Mouse (Mus musculus): Measurements from ENCODE around the gene Scnm1. TPM values are rescaled to one million over a fixed set of nuclear protein-coding genes. Genes with fewer than 3 reads are reported as not detected.
A peak's percentile ranks its signal among the peaks of the same experiment; 100 is the strongest.
"Not testable (repeated sequence)": the region's sequence is repeated elsewhere in the genome, so short reads cannot be mapped to it uniquely, and the experiment has no call there.

The Scnm1 gene
- polyA plus RNA-seq, 1 experiment from 2014 or later, result 57.0 TPM

GRCm38 (mm10) chr3:95129226-95129651 is 4.6 kb downstream of the Scnm1 start:
- no peak overlapping the region for H3K4me3 ChIP-seq (replicated peaks)
- no peak overlapping the region for H3K9ac ChIP-seq
- no peaks in the 10 kb centered on the region for H3K9me3 ChIP-seq
- 40% methylated on average over 6 of the region's 6 CpGs for WGBS
- H3K4me2 ChIP-seq (replicated peaks), result no peak overlapping the region
- no peaks in the 10 kb centered on the region for H3K27me3 ChIP-seq (replicated peaks)
- H3K36me3 ChIP-seq, result peaks cover 4% of the 10 kb centered on the region
- H3K27ac ChIP-seq, result no peak overlapping the region
- no peak for ATAC-seq
- H3K4me1 ChIP-seq (replicated peaks), result peaks cover 9% of the 10 kb centered on the region

- H3K27ac ChIP-seq, result no peak overlapping the region
- H3K9ac ChIP-seq, result no peak overlapping the region
- ATAC-seq, result peak; percentile 32; the same call in 1 of the 2 replicates
- no peaks in the 10 kb centered on the region for H3K27me3 ChIP-seq (replicated peaks)
- H3K4me2 ChIP-seq (replicated peaks), result no peak overlapping the region
- 17% methylated on average over 5 of the region's 5 CpGs for whole genome bisulfite sequencing
- no peak overlapping the region for H3K4me3 ChIP-seq (replicated peaks)
- H3K36me3 ChIP-seq, result peaks cover 19% of the 10 kb centered on the region
- H3K4me1 ChIP-seq (replicated peaks), result peaks cover 6% of the 10 kb centered on the region
- H3K9me3 ChIP-seq, result no peaks in the 10 kb centered on the region
Observed at GRCm38 (mm10) chr3:95124972-95125371, 8.8 kb downstream of the Scnm1 start.

DNA sequence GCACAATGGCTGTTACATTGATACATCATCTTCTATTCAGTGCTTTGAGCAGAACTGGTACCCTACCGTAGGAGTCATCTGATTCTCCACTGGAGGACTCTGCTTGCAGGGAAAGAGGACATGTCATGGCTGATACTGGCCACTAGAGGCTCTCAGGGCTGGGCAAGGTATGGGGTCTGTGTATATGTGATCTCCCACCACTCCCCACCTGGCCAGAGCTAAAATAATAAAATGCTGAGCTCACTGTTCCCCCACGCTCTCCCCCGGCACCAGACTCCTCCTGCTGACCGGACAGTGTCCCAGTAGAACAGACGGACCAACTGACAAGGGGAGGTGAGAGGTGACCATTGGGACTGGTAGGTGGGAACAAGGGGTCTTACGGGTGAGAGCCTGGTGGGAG is 9.6 kb downstream of the Scnm1 start, which contains the start of gene Tmod4:
TSS of gene Tmod4 (plus strand) at position 231 of the 400 bp plus-strand sequence.
- Histone ChIP-seq H3K27me3 (replicated peaks) (no peaks in the 10 kb centered on the region), H3K4me1 (replicated peaks) (peaks cover 6% of the 10 kb centered on the region), H3K4me3 (replicated peaks) (no peak within 1 kb of the TSS), H3K9me3 (no peaks in the 10 kb centered on the region), H3K27ac (no peak within 1 kb of the TSS; the same call in 1 of the 2 replicates), H3K9ac (no peak within 1 kb of the TSS), H3K4me2 (replicated peaks) (no peak within 1 kb of the TSS), H3K36me3 (peaks cover 25% of the 10 kb centered on the region)
- WGBS, result 58% methylated on average over 6 of the region's 6 CpGs
- ATAC-seq, result peak; percentile 36; the same call in 1 of the 2 replicates

GRCm38 (mm10) chr3:95121580-95121979 is 12.2 kb downstream of the Scnm1 start:
- Histone ChIP-seq H3K4me1 (replicated peaks) (peaks cover 6% of the 10 kb centered on the region), H3K36me3 (peaks cover 30% of the 10 kb centered on the region), H3K27me3 (replicated peaks) (no peaks in the 10 kb centered on the region), H3K4me2 (replicated peaks) (no peak overlapping the region), H3K9ac (no peak overlapping the region), H3K27ac (no peak overlapping the region), H3K4me3 (replicated peaks) (no peak overlapping the region), H3K9me3 (no peaks in the 10 kb centered on the region)
- 59% methylated on average over 6 of the region's 6 CpGs for WGBS
- no peak for ATAC-seq

- Histone ChIP-seq H3K9me3 (no peaks in the 10 kb centered on the region), H3K9ac (no peak overlapping the region), H3K27ac (no peak overlapping the region), H3K27me3 (replicated peaks) (no peaks in the 10 kb centered on the region), H3K4me1 (replicated peaks) (no peaks in the 10 kb centered on the region), H3K4me2 (replicated peaks) (no peak overlapping the region), H3K36me3 (peaks cover 30% of the 10 kb centered on the region), H3K4me3 (replicated peaks) (no peak overlapping the region)
- ATAC-seq, result no peak
- 80% methylated on average over 2 of the region's 2 CpGs for WGBS
Observed at GRCm38 (mm10) chr3:95117751-95118150, 16.1 kb downstream of the Scnm1 start.

DNA sequence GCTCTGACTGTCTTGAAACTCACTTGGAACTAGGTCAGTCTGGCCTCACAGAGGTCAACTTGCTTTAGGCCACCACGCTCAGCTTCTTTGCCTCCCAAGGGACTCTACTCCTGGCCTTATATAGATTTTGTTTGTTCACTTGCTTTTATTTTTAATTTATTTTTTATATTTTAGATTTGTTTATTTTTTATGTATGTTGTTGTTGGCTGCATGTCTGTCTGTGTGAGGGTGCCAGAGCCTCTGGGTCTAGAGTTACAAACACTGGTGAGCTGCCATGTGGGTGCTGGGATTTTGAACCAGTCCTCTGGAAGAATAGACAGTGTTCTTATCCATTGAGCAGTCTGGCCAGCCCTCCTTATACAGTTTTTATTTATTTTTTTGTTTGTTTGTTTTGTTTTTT is 21.1 kb downstream of the Scnm1 start:
- Histone ChIP-seq H3K4me1 (replicated peaks) (peaks cover 10% of the 10 kb centered on the region), H3K4me3 (replicated peaks) (no peak overlapping the region), H3K4me2 (replicated peaks) (no peak overlapping the region), H3K27ac (no peak overlapping the region), H3K36me3 (no peaks in the 10 kb centered on the region), H3K9me3 (no peaks in the 10 kb centered on the region), H3K27me3 (replicated peaks) (no peaks in the 10 kb centered on the region), H3K9ac (no peak overlapping the region)
- WGBS, result 85% methylated on average over 1 of the region's 1 CpGs
- ATAC-seq, result no peak

DNA sequence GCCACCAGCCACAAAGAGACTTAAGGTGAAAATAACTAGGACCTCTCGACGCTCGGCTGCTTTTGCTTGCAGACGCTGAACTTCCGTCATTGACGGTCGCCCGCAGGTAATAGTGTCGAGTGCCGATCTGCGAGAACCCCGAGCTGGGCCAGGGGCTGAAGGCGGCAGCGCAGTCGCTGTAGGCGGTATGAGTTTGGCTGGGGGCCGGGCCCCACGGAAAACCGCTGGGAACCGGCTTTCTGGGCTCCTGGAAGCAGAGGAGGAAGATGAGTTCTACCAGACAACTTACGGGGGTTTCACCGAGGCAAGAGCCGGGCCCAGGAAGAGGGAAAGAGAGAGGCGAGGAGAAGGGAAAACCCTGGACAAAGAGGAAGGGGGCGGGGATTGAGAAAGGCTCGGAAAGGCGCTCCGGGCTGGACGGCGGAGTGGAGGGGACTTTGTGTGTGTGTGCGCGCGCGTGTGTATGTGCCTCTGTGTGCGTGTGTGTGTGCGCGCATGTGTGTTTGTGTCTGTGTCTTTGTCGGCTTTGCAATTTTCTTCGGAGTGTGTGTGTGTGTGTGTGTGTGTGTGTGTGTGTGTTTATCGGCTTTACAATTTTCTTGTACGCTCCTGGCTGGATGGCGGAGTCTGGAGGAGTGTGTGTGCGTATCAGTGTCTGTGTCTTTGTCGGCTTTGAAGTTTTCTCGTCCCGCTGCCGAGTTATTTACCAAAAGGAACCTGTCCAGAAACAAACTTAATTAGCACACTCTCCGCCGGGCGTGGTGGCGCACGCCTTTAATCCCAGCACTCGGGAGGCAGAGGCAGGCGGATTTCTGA is 22.7 kb downstream of the Scnm1 start, which contains the start of gene Vps72:
TSS of gene Vps72 (plus strand) at position 112 of the 816 bp plus-strand sequence.
- H3K9me3 ChIP-seq, result no peaks in the 10 kb centered on the region
- H3K4me2 ChIP-seq (replicated peaks), result peak within 1 kb of the TSS; percentile 54
- peak within 1 kb of the TSS; percentile 80 for H3K4me3 ChIP-seq (replicated peaks)
- no peaks in the 10 kb centered on the region for H3K36me3 ChIP-seq
- WGBS, result under 1% methylated on average over 54 of the region's 54 CpGs
- peaks cover 10% of the 10 kb centered on the region for H3K4me1 ChIP-seq (replicated peaks)
- H3K27me3 ChIP-seq (replicated peaks), result no peaks in the 10 kb centered on the region
- H3K27ac ChIP-seq, result peak within 1 kb of the TSS; percentile 98
- H3K9ac ChIP-seq, result peak within 1 kb of the TSS; percentile 85
- peak; percentile 79 for ATAC-seq

GRCm38 (mm10) chr3:95107898-95108297 is 25.9 kb downstream of the Scnm1 start:
- Histone ChIP-seq H3K9ac (no peak overlapping the region), H3K36me3 (no peaks in the 10 kb centered on the region), H3K27me3 (replicated peaks) (no peaks in the 10 kb centered on the region), H3K4me2 (replicated peaks) (no peak overlapping the region), H3K4me3 (replicated peaks) (no peak overlapping the region), H3K27ac (no peak overlapping the region), H3K4me1 (replicated peaks) (peaks cover 16% of the 10 kb centered on the region), H3K9me3 (no peaks in the 10 kb centered on the region)
- WGBS, result 68% methylated on average over 2 of the region's 2 CpGs
- ATAC-seq, result no peak

DNA sequence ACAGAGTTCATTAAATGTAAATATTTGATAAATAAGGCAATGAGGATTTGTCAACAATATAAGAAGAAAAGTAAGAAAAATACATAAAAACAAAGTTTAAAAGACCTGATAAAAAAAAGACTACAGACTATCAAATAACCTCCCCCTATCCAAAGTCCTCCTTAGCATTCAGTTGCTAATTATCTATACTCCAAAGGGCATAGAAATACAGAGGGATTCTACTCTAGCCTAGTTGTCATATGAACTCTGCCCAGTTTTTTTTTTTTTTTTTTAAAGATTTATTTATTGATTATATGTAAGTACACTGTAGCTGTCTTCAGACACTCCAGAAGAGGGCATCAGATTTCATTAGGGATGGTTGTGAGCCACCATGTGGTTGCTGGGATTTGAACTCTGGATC is 26.5 kb downstream of the Scnm1 start:
- H3K27ac ChIP-seq; H3K9ac ChIP-seq; H3K27me3 ChIP-seq (replicated peaks); H3K9me3 ChIP-seq; H3K36me3 ChIP-seq; ATAC-seq: not testable (repeated sequence)
- Histone ChIP-seq H3K4me1 (replicated peaks) (peaks cover 13% of the 10 kb centered on the region), H3K4me3 (replicated peaks) (peak overlapping the region; percentile 73), H3K4me2 (replicated peaks) (peak overlapping the region; percentile 68)

- Histone ChIP-seq H3K4me1 (replicated peaks) (peaks cover 10% of the 10 kb centered on the region; the same call in 1 of the 2 replicates), H3K9me3 (no peaks in the 10 kb centered on the region), H3K27ac (peak within 1 kb of the TSS; percentile 78), H3K27me3 (replicated peaks) (no peaks in the 10 kb centered on the region), H3K36me3 (no peaks in the 10 kb centered on the region), H3K4me2 (replicated peaks) (peak within 1 kb of the TSS; percentile 71), H3K4me3 (replicated peaks) (peak within 1 kb of the TSS; percentile 73), H3K9ac (peak within 1 kb of the TSS; percentile 77)
- ATAC-seq, result peak; percentile 90
- WGBS, result under 1% methylated on average over 51 of the region's 51 CpGs
Observed at GRCm38 (mm10) chr3:95106338-95107117, 27.3 kb downstream of the Scnm1 start, which contains the start of gene Pip5k1a. Pip5k1a (minus strand) TSS chr3:95106930.

DNA sequence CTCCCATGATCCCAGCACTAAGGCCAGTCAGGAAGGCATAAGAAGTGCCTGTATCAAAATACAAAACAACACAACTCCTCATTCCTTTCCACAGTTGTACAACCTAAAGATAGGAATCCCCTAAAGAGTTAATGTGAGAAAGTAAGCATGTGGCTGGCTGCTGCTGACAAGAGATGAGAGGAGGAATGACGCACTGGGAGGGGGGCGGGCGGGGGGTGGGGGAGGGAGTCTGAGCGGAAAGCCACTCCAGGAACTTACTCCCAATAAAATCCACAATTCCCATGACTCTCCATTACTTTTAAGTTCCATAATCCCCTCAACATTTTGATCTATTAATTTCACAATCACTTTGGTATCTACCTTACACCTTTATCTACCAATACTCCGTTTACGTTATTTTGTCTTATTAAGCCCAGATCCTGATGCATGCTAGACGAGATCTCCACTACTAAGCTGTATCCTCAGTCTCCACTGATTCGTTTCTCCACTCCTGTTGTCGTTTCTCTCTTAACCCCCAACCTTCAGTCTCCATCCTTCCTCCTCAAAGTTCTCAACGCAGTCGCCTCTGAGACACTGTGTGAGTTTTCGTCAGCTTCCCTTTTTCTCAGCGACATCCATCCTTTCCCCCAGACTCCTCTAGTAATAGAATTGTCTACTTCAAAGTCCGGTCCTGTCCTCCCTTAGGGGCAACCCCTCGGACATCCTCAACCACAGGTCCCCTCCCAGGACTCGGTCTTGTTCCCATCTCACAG is 28.0 kb downstream of the Scnm1 start:
- Histone ChIP-seq H3K9ac (peak overlapping the region; percentile 77), H3K4me2 (replicated peaks) (peak overlapping the region; percentile 71), H3K27me3 (replicated peaks) (no peaks in the 10 kb centered on the region), H3K27ac (peak overlapping the region; percentile 78), H3K4me1 (replicated peaks) (peaks cover 10% of the 10 kb centered on the region; the same call in 1 of the 2 replicates), H3K4me3 (replicated peaks) (peak overlapping the region; percentile 73), H3K36me3 (no peaks in the 10 kb centered on the region), H3K9me3 (no peaks in the 10 kb centered on the region)
- under 1% methylated on average over 16 of the region's 16 CpGs for WGBS
- no peak for ATAC-seq
